Mouse (Mus musculus): Measurements from ENCODE around the gene Gm43517.

Gm43517 gene

GRCm38 (mm10) chr12:49384876-49385630 lies at the start of gene Gm43517:
Gene Gm43517 (plus strand): TSS chr12:49385174.
- DNase-seq (ENCODE audit: low spot score), result no peak

- no peak for DNase-seq (ENCODE audit: low spot score)
Measured at GRCm38 (mm10) chr12:49349697-49350096, 35.3 kb upstream of the Gm43517 start.

DNA sequence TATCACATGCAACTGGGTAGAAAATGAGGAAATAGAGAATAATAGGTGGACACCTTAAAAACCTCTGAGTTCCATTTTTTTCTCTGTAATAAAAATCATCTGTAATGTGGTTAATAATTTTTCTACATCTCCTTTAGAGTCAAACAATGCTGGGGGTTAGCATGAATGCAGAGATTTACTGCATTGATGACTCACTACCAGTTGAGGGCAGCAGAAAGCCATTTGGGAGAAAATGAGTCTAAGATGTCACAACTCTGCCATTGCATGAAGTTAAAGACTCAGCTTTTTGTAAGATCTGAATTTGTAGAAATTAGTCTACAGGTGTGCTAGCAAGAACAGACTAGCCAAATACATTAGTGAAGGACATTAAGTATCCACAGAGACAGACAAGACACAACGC lies 16.0 kb upstream of the Gm43517 start:
- DNase-seq (ENCODE audit: low spot score), result no peak

DNA sequence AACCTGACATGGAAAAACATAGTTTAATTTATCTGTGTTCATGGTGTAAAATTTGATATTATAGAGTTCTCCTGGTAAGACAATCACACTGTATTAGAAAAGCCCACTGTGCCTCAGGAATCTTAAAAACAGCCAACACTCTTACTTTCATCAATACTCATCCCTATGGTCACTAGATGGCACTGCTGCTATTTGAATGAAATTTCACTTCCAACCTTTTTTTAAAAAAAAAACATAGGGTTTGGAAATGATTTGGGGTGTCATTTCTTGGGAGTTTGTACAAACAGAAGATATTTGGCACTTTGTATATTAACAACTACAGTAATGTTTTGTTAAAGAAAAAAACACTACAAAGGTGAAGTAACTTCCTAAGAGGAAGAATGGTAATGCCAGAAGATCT lies 12.8 kb upstream of the Gm43517 start:
- DNase-seq (ENCODE audit: low spot score), result no peak

DNA sequence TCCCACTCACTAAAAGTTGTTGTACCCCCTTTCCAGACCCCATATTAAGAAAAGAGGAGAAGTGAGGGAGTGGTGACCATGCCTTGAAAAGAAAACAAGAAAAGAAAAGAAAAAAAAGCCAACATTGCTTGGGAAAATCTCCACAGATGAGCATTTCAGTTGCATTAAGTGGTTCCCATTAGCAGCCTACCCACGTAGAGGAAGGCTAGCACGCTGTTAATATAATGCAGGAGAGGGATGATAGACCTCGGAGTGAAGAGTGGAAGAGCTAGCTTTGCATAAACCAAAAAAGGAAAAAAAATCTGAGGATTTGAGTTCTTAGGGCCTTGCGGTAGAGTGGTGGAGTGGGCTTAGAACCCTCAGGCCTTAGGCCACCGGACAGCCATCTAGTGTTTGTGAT lies 11.8 kb upstream of the Gm43517 start:
- no peak for DNase-seq (ENCODE audit: low spot score)

GRCm38 (mm10) chr12:49373821-49374605 lies 11.0 kb upstream of the Gm43517 start:
- DNase-seq (ENCODE audit: low spot score), result no peak

- no peak for DNase-seq (ENCODE audit: low spot score)
Measured at GRCm38 (mm10) chr12:49374606-49374995, 10.4 kb upstream of the Gm43517 start.

- DNase-seq (ENCODE audit: low spot score), result no peak
Measured at GRCm38 (mm10) chr12:49375427-49376317, 9.3 kb upstream of the Gm43517 start.

DNA sequence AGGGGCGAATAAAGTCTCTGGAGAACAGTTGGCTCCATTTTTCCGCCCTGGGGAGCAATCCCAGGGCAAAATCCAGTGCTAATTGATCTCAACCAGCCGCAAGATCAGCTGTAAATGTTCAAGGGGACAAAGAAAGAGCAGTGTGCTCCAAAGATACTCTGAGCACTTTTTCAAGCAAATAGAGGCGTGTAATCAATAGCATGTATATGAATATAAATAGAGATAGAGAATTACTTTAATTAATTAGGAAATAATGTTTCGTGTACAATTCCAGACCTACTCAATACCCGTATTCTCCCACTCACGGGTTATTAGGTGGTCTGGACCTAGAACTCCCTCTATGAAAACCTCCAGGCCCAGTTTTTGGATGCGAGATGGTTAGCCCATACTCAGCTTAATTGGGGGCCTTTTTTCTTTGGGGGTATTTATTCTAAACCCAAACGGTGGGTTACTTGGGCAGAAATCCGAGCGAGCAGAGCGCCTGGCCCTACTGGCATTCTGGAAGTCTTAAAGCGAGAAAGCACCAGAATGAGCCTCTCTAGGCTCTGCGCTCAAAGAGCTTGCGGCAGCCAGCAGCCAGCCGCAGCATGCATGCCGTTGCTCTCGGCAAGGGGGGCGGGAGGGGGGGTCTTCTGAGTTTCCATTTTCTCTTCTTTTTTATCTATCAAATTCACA lies 8.5 kb upstream of the Gm43517 start:
- DNase-seq (ENCODE audit: low spot score), result no peak

- DNase-seq (ENCODE audit: low spot score), result no peak
Measured at GRCm38 (mm10) chr12:49377281-49377970, 7.5 kb upstream of the Gm43517 start.

GRCm38 (mm10) chr12:49378920-49379319 lies 6.1 kb upstream of the Gm43517 start:
- DNase-seq (ENCODE audit: low spot score), result no peak

DNA sequence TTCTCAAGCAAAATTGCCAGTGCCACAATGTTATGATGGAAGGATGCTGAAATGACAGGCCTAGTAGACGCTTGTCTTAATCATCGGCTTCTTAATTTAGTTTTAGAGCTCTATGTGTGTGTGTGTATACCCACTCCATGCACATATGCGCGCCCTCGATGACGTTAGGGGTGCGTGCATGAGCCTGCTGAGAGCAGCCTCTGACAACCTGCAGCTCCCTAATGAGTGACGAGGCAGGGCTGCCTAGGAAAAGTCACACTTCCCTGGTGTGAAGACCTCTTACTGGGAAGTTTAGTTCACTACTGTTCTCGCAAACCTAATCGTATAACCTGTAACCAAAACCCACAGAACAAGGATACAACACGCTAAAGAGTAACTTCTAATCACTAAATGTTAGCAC lies 5.5 kb upstream of the Gm43517 start:
- DNase-seq (ENCODE audit: low spot score), result no peak

DNA sequence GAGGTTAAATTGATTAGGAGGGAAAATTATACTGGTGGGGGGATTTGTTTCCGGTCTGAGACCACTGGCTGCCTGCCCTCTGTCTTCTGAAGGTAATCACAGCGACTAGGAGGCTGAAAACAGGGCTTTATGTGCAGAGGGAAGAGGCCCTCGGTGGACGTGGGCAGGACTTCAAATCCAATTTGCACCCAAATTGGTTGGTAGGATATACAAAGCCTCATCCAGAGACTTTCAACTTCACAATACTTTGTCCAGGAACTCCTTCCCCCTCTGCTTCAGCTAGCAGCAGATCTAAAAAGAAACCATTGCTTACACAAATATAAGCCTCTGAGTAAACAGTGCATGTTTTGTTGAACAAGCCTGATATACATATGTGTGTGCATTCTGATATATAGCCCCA lies 4.5 kb upstream of the Gm43517 start:
- DNase-seq (ENCODE audit: low spot score), result no peak

- DNase-seq (ENCODE audit: low spot score), result no peak
Measured at GRCm38 (mm10) chr12:49381031-49381525, 3.9 kb upstream of the Gm43517 start.

DNA sequence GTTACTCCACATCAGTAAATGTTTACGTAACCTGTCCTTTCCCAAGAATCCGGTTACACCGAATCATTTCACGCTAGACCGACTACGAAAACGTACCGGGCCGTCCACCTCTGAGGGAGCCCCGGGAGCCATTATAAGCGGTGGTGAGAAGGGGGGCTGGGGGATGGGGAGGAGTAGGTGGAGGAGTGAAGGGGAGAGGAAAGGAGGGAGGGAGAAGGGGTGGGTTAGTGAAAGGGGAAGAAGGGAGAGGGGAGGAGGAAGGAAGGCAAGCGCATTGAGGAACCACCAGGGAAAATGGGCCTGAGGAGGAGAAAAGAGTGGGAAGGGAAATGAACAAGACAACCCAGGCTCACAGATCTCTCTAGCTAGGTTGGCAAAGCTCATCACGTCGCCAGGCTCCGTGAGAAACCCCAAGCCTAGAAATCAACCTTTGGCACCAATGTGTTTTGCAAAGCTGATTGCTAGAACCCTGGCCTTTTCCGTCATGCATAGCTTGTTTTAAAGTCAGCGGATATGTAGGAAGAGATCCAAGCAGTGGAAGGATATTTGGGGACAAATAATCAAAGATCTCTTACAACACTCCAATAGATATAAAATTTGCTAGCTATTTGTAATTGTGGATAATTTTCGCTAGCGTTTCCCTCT lies 3.1 kb upstream of the Gm43517 start:
- no peak for DNase-seq (ENCODE audit: low spot score)

- no peak for DNase-seq (ENCODE audit: low spot score)
Measured at GRCm38 (mm10) chr12:49382565-49383520, 2.1 kb upstream of the Gm43517 start, which contains the start of gene Foxg1. Gene Foxg1 (plus strand): TSS chr12:49382660.

DNA sequence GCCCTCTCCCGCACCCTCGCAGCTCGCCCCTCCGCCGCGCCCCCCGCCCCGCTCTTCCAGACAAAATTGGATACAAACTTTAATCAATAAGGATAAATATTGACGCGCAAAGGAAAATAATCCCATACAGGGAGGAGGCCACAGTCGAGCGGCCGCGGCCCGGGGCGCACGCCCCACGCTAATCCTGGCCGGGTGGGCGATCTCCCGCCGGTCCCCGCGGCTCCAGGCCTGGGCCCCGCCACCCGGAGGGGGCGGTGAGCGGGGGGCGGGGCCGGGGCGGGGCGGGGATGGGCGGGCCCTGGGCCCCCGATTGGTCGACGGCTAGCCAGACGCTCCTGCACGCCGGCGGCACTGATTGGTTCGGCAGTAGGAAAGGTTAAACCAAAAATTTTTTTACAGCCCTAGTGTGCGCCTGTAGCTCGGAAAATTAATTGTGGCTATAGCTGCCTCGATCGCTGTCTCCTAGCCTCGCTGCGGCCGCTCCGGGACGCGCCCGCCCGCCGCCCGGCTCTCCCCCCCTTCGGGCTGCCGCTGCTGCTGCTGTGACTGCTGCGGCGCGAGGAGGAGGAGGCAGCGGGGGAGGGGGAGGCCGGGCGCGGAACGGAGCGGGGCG lies 1.3 kb upstream of the Gm43517 start:
- no peak for DNase-seq (ENCODE audit: low spot score)

DNA sequence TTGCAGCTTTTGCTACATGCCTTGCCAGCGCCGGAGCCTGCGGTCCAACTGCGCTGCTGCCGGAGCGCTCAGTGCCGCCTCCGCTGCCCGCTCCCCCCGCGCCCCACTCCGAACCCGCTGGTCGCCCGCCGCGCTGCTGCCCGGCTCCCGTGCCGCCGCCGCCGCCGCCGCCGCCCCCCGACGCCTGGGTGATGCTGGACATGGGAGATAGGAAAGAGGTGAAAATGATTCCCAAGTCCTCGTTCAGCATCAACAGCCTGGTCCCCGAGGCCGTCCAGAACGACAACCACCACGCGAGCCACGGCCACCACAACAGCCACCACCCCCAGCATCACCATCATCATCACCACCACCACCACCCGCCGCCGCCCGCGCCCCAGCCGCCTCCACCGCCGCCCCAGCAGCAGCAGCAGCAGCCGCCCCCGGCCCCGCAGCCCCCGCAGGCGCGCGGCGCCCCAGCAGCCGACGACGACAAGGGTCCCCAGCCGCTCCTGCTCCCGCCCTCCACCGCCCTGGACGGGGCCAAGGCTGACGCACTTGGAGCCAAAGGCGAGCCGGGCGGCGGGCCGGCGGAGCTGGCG lies 589 bp upstream of the Gm43517 start:
- DNase-seq (ENCODE audit: low spot score), result no peak

GRCm38 (mm10) chr12:49385631-49385990 lies 637 bp downstream of the Gm43517 start:
- no peak for DNase-seq (ENCODE audit: low spot score)

Data from urinary bladder, postnatal 14 days (tissue).